Mouse (Mus musculus) yolk sac, embryonic 10.5 days (tissue): ENCODE results near the gene Capn8.

ENCODE experiments used
- DNase-seq: peaks from one replicate; pipeline ENCODE4 v3.0.0-alpha.2; 2017; ENCODE audit warnings: low spot score

Capn8 gene

DNA sequence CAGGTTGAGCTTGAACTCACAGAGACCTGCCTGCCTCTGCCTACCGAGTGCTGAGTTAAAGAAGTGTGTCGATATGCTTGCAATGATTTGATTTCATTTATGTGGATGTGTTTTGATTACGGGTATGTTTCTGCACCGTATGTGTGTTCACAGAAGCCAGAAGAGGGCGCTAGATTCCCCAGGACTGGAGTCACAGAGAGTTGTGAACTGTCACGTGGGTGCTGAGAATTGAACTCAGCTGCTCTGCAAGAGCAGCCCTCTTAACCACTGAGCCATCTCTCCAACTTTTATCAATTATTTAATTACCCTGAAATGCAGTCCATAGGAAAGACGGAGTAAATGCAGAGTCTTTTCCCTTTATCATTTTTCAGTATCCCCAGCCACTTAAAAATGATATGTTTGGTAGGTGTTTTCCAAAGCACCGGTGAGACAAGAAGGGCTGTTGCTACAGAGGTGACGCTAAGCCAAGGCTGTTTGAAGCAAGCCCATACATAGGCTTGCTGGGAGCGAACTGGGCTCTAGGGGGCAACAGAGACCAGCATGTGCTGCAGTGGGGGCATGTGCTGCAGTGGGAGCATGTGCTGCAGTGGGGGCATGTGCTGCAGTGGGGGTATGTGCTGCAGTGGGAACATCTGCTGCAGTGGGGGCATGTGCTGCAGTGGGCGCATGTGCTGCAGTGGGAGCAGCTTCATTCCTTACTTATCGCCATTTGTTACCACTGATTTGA lies 11.0 kb upstream of the Capn8 start:
- no peak for DNase-seq

DNA sequence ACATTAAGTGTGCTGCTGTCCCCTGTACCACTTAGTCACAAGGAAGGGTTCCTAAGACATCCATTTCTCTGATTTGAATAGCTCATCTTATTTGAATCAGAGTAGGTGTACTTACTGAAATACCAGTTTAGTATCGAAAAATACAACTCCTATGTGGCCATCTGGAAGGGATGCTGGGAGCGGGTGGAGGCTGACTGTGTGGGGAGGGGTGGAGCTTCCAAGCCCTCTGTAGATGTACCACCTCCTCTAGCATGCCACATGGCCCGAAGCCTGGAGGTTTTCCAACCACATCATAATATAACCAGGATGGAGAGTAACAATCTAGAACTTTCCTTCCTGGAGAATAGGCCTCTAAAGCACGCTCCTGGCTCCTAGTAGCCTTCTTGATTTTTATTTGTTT lies 6.5 kb upstream of the Capn8 start:
- DNase-seq, result no peak

DNA sequence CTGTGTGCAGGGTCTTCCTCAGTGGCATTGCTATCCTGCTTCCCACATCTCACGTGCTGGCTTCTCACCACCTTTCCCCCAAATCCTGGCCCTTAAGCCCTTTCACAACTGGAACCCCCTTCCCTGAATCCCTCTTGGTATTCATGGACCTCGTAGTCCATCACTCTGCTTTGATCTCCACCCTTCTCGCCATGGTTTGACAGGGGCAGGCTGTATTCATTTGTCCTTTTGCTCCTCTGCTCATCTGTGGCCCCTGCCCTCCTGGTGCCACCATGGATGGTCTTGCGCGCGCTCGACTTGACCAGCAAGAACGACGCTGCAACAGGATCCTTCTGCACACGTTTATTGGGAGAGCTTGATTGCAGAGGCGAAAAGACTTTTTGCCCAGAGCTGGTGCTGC lies 5.3 kb upstream of the Capn8 start:
- no peak for DNase-seq

DNA sequence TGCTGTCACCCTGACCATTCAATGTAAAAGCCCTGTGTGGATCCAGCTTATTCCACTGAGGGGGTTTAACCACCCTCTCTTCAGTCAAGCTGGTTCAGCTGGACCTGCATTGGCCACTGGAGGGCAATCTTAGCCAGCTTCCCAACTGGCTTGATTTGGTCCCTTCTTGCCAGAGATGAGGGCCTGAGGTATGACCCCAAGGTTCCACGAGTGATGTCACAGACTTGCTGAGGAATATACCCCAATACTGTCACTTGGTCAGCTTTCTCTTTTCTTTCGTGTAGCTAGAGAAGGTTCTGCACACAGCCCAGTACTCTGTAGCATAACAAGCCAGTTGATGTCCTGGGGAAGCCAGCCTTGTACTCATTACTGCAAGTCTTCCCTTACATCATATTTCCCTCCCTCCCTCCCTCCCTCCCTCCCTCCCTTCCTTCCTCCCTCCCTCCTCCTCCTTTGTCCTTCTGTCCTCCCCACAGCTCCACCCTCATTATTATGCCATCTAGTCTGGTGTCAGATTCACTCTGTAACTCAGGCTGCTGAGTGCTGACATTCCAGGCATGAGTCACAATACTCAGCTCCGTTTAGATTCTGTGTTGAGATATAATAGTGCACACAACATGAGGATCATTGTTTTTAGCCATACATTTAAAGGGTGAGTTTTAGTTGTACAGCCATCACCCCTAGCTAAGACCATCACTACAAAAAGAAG lies 4.3 kb upstream of the Capn8 start:
- DNase-seq, result peak; percentile 41

DNA sequence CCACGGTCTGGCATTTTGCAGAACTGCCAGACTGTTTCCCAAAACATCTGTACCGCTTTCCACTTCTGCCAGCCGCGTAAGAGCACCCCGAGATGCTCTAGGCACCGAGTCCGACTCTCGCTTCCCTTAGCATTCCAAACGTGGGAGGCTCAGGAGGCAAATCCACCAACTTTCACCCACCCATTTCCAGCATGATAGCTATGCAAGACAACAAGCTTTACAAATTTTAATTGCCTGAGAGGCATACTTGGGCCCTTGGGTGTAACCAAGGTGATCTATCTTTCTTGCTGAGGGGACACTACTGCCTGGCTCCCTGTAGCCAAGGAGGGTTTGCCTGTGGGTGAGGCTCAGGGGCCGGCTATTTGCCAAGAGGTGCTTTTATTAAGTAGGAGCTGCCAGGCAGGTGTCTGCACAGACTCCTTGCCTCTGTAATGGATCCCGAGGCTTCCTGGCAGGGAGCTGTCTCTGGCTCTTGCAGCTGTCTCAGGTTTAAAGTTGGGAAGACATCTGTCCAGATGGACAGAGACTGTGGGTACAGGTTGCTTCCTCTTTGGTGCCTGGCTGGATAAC lies 2.8 kb upstream of the Capn8 start:
- DNase-seq, result no peak

DNA sequence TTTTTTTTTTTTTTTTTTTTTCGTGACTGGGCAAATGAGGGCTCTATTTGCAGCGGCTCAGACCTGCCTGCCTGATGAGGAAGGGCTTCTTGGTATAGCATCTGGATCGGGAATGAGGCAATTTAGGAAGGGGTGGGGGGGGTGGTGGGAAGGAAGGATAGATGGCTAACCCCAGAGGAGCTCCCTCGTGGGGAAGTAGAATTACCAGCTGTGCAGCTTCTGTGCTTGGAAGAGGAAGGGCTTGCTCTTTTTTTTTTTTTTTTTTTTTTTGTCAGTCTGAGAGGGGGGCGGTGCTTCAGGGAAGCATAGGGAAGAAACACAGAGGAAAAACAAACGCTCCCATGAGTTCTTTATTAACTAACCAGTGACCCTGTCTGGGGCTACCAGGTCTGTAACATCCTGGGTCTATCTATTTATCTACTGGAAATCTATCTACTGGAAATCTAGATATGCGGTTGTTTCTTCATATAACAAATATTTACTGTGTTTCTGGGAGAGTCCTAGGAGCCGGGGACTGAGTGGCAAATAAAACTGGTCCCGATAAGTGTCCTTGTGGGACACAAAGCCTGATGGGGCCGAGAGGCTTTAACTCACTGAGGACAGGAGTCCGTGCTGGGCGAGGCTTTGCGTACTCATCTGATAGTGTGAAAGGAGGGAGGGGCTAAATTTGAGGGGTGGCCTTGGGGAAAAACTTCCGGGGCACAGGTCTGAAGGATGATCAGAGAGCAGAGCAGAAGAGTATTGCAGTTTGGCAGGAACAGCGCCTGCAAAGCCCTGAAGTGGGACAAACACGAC lies 2.0 kb upstream of the Capn8 start:
- DNase-seq, result no peak

DNA sequence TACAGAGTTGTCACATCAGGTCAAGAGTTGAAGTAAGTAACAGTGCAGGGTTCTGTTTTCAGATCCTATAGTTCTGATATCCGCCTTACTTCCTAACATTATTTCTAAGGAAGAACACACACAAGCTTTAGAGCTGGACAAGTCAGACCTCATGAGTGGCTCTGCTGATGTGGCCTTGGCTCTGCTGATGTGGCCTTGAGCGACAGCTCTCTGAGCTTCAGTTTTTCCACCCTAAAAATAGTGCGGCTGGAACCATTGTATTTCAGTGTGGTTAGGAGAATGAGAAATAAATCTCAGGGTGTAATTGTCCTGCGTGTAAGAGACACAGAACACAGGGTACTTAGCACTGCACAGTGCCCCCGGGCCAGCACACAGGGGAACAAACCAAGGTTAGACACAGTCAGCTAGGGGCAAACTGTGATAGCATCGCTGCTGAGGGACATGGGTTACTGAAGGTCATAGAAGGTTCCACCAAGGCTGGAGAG lies 586 bp downstream of the Capn8 start:
- no peak for DNase-seq

DNA sequence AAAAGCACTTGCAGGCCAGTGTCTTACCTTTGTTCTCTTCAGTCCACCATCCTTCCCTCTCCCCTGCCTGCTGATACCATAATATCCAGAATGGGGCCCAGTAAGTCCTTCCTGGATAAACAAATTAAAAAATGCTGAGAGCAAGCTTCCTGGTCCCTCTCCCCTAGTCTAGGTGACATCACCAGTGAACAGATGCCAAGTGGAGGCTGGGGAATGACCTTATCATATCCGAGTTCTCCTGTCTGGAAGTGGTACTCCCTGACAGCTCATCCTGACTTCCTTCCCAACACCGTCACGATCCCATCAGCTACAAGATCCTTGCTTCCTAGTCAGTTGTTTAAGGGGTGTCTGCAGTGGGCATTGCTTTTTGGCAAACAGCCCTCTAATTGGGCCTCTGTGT lies 6.3 kb downstream of the Capn8 start:
- no peak for DNase-seq

DNA sequence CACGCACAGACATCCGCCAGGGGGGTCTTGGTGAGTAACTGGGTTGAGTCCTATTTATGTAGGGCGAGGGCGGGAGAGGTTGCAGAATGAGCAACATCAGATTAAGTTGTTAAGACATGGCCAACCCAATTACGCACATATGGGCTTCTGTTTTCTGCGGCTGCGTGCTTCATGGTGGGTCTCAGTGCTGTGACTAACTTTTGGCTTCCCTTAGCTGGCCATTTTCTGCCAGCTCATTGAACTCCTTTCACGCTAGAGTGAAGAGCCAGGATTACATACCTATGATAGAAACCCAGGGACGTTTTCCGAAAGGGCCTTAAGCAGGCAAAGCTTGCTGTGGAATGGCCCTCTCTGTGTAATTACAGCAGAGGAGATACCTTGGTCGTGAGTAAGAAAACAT lies 7.2 kb downstream of the Capn8 start:
- no peak for DNase-seq

DNA sequence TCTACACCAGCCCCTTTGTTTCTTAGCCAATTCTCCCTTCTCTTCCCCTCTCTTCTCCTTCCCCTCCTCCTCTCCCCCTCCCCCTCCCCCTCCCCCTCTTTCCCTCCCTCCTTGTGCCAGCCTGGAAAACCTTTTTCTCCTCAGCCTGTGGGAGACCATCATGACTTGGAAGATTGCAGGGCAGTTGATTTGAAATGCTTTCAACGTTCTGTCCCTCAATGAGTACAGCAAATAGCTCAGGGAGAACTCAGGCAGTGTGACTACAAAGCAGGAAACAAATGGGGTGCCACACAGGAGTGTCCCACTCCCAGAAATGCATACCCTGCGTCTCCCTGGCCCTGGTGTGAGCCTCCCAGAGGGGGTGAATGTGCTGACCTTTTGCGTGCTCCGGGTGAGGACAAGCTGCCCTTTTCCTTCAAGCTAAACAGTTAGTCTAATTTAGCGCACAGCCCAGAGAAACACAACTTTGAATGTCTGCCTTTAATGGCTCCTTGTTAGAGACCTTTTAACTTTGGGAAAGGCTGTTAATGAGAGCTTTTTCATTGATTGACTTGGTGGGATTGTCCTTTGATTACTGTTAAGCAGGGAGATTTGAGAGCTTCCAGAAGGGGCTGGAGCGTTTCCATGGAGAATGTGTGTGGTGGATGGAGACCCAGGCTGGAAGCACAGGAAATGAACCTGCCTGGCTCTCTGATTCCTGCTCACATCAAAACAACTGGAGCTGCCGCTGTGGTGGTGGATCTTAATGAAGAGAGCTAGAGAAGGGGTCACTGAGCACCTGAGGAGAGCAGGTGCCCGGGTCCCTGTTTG lies 9.3 kb downstream of the Capn8 start:
- no peak for DNase-seq

DNA sequence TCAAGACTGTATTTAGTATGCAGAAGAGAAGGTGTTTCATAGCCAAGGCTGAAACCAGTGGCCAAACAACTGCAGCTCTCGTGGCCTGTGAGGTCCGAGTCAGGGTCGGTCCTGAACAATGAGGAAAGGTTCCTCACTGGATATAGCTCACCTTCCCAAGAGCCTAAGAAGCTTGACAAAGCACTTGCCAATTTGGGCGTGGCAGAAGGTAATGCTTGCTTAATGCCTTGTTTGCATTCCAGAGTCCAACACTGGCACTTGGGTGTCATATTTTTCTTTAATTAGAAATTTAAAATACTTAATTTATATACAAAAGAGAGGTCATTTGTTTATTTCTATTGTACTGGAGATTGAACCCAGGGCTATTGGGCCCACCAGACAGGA lies 9.9 kb downstream of the Capn8 start:
- DNase-seq, result no peak

DNA sequence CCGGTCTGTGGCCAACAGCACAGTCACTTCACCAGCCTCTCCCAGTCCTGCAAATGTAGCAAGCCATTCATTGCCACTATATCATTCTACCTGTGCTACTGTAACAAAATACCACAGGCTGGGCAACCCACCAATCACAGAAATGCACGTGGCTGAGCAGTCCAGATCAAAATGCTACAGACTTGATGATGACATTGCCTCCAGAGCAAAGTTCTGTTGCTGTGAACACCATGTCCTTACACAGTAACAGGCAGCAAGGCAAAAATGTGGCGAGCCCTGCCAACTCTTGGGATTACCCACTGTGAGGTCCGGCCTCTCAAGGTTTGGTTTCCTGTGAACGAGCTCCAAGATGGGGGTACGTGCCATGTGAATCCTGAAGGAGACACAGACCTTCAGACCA lies 19.4 kb downstream of the Capn8 start:
- DNase-seq, result no peak

DNA sequence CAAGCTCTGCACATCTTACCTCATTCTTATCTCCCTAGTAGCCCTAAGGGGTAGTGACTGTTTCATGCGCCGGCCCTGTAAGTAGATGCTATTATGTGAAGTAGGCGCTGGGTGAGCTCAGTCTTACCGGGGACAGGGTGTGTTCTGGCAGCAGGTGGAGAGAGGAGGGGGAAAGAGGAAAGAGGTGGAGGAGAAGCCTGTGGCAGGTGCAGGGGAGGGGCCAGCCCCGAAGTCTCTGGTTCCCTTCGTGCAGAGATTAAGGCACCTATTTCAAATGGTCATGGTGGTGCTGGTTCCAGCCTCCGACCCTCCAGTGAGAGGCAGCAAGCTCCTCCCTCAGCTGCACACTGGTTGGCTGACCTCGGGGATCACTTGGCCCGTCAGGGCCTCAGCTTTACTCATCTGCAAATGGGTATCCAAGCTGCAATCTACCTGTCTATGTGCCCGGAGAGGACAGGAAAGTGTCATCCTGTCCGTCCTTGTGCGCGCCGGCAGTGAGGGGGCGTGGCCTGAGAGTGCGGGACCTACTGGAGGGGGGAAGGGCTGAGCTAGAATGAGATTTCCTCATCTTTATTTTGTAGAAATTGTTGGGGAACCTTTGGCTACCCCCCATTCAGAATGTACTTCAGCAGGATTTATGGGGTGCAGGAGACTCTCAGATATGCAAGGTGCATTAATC lies 20.5 kb downstream of the Capn8 start:
- peak; percentile 28 for DNase-seq

DNA sequence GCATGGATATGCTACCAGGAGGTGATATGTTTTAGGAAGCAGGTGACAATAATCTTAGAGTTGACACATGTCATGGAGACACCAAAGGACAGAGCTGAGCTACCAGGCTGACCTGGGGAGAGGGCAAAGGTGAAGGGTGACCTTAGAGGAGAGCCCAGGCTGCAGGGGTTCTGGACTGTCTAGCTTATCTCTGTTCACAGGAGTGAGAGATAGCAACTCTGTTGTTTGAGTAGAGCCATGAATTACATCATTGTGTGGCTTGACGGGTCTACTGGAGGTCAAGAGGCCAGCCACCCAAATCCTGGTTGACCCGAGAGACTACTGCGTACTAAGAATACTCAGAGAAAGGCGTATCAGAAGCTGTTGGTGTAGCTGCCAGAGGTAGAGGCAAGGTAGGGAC lies 22.9 kb downstream of the Capn8 start:
- DNase-seq, result peak; percentile 71

DNA sequence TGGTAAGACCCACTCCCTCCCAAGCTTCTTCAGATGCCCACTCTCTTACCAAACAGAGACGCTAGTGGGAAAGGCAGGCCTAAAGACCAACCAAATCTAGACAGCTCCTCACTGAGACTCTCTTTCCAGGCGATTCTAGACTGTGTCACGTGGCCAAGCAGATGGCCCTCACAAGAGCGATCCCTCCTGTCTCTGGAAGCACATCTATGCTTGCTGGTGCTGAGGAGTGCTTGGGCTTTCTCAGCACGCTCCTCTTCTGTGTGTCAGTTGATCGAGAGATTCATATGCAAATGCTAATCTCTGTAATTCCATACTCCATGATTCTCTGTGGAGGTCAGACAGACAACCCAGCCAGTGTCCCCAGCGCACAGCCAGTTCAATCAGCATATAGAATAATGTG lies 26.7 kb downstream of the Capn8 start:
- no peak for DNase-seq

DNA sequence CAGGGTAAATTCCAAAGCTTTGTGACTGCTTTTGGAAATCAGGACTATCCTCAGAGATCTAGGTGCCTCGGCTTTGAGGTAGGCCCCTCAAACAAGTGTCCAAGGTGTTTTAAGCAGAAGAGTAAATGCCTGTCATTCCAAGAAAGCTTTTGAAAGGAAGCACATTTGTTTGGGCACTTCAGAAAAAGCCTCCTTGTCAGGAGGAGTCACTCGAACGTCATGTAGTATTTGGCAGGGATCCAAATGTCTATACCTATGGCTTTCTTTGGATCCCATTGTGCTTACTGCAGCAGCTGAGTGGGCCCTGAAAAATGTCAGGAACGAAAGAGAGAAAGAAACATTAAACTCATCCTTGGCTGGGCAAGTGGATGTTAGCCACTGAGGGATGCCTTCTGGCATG lies 27.6 kb downstream of the Capn8 start:
- no peak for DNase-seq

DNA sequence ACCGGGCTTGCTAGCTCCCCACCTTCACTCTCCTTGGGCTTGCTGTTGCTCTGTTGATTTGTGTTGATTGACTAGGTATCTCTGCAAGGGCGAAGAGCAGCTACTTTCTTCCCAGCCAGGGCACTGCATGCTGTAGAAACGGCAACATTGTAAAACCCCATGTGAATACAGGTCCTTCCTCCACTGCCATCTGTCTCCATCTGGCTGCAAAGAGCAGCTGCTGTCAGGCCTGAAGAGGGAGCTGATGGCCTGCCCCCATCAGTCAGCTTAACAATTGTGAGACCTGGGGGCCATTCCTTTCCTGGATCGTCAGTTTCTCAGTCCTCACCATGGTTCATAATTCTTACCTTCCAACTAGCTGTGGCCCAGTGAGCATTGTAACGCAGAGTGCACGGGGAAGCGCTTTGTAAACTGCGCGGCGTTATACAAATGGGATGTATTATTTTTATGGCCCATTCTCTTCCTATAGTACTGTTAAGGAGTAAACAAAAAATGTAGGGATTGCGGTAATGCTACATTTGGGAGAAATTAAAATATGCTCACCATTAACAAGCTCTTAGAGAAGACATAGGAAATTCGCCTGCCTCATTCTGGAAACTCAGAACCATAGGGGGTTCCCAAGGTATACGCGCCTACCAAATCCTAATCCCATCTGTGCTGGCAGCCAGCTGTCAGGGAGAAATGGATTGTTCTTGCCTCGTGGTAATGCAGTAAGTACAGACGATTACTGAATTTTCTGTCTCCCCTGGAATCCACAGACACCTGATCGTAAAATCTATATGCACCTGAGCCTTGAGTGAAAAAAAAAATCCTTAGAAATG lies 40.7 kb downstream of the Capn8 start:
- DNase-seq, result no peak

DNA sequence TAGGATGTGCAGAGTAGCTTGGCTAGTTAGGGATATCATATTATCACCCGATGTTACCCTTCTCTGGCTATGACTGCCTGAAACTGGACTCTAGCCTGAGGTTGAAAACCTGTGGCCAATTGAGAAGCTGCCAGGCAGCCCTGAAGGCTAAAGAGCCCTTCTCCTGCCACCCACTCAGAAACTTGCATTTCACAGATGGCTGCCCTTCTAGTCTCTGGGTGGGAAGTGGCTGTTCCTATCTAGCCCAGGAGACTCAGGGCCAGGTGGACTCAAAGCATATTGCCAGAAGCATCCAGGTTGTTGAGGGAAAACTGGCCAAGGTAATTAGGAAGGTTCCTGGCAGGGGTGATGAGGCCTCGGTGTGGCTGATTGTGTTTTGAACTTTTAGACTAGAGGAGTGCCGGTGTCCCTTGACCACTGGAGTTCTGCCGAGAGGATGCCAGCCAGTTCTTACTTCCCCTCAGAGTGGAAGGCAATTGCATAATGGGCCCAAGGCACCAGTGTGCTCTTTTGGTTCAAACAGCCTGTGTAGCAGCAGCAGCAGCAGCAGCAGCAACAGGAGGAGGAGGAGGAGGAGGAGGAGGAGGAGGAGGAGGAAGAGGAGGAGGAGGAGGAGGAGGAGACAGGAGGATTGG lies 45.0 kb downstream of the Capn8 start:
- DNase-seq, result no peak

DNA sequence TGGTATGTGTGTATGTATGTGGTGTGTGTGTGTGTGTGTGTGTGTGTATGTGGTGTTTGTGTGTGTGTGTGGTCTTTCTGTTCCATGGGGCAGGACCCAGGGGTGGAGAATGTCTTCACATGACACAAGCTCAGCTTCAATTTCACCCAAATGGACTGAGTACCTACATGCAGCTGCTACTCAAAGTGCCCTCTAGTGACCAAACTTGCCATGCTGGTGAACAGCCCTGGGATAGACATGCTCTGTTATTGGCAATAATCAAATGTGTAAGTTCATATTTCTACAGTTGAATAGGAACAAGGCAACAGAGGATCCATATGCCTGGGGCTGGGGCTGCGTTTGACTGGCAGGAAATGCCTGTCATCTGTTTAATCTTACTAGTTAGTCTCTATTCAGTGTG lies 50.7 kb downstream of the Capn8 start:
- no peak for DNase-seq
